Mouse (Mus musculus): ENCODE results near the gene Yod1. TPM values are rescaled to one million over a fixed set of nuclear protein-coding genes. Genes with fewer than 3 reads are reported as not detected.

The Yod1 gene
- polyA plus RNA-seq, 1 experiment, result 8.4 TPM

- H3K27ac ChIP-seq (ENCODE audit: insufficient read depth, low read depth, low read length), result no peak overlapping the region
- H3K4me1 ChIP-seq (ENCODE audit: control insufficient read depth, insufficient read depth, low read length), result peaks cover 16% of the 10 kb centered on the region
- TF ChIP-seq CTCF (IDR thresholded peaks at IDR 0.05; ENCODE audit: low read depth, low read length), result no peak
- TF ChIP-seq POLR2A (IDR thresholded peaks at IDR 0.05; ENCODE audit: borderline replicate concordance, low read depth, low read length), result no peak
- no peak overlapping the region for H3K4me3 ChIP-seq (ENCODE audit: insufficient read depth, low read length)
Measured at GRCm38 (mm10) chr1:130710283-130711080, 6.6 kb upstream of the Yod1 start.

- Histone ChIP-seq H3K27ac (ENCODE audit: insufficient read depth, low read depth, low read length) (no peak overlapping the region), H3K4me1 (ENCODE audit: control insufficient read depth, insufficient read depth, low read length) (peaks cover 16% of the 10 kb centered on the region), H3K4me3 (ENCODE audit: insufficient read depth, low read length) (no peak overlapping the region)
- TF ChIP-seq CTCF (IDR thresholded peaks at IDR 0.05; ENCODE audit: low read depth, low read length) (no peak), POLR2A (IDR thresholded peaks at IDR 0.05; ENCODE audit: borderline replicate concordance, low read depth, low read length) (no peak)
Measured at GRCm38 (mm10) chr1:130714046-130714445, 3.1 kb upstream of the Yod1 start.

GRCm38 (mm10) chr1:130715561-130716217 is 1.4 kb upstream of the Yod1 start, which contains the start of gene Gm29427:
TSS of gene Gm29427 (minus strand) at chr1:130715799.
- Histone ChIP-seq H3K27ac (ENCODE audit: insufficient read depth, low read depth, low read length) (peak within 1 kb of the TSS; percentile 60), H3K4me1 (ENCODE audit: control insufficient read depth, insufficient read depth, low read length) (peaks cover 15% of the 10 kb centered on the region), H3K4me3 (ENCODE audit: insufficient read depth, low read length) (peak within 1 kb of the TSS; percentile 89)
- no peak for TF ChIP-seq CTCF (IDR thresholded peaks at IDR 0.05; ENCODE audit: low read depth, low read length)
- no peak for TF ChIP-seq POLR2A (IDR thresholded peaks at IDR 0.05; ENCODE audit: borderline replicate concordance, low read depth, low read length)

- TF ChIP-seq POLR2A (IDR thresholded peaks at IDR 0.05; ENCODE audit: borderline replicate concordance, low read depth, low read length) (no peak), CTCF (IDR thresholded peaks at IDR 0.05; ENCODE audit: low read depth, low read length) (no peak)
- peak overlapping the region; percentile 60 for H3K27ac ChIP-seq (ENCODE audit: insufficient read depth, low read depth, low read length)
- H3K4me3 ChIP-seq (ENCODE audit: insufficient read depth, low read length), result peak overlapping the region; percentile 89
- H3K4me1 ChIP-seq (ENCODE audit: control insufficient read depth, insufficient read depth, low read length), result peaks cover 14% of the 10 kb centered on the region
Measured at GRCm38 (mm10) chr1:130716218-130716512, 962 bp upstream of the Yod1 start.

GRCm38 (mm10) chr1:130716513-130717290 is 425 bp upstream of the Yod1 start:
- Histone ChIP-seq H3K4me3 (ENCODE audit: insufficient read depth, low read length) (peak overlapping the region; percentile 89), H3K4me1 (ENCODE audit: control insufficient read depth, insufficient read depth, low read length) (peaks cover 14% of the 10 kb centered on the region), H3K27ac (ENCODE audit: insufficient read depth, low read depth, low read length) (peak overlapping the region; percentile 60)
- TF ChIP-seq CTCF (IDR thresholded peaks at IDR 0.05; ENCODE audit: low read depth, low read length) (no peak), POLR2A (IDR thresholded peaks at IDR 0.05; ENCODE audit: borderline replicate concordance, low read depth, low read length) (no peak)

- H3K4me1 ChIP-seq (ENCODE audit: control insufficient read depth, insufficient read depth, low read length), result no peaks in the 10 kb centered on the region
Measured at GRCm38 (mm10) chr1:130724206-130724605, 7.1 kb downstream of the Yod1 start.

GRCm38 (mm10) chr1:130726396-130726795 is 9.3 kb downstream of the Yod1 start:
- no peak for TF ChIP-seq CTCF (IDR thresholded peaks at IDR 0.05; ENCODE audit: low read depth, low read length)
- TF ChIP-seq POLR2A (IDR thresholded peaks at IDR 0.05; ENCODE audit: borderline replicate concordance, low read depth, low read length), result no peak
- no peak overlapping the region for H3K4me3 ChIP-seq (ENCODE audit: insufficient read depth, low read length)
- H3K4me1 ChIP-seq (ENCODE audit: control insufficient read depth, insufficient read depth, low read length), result no peaks in the 10 kb centered on the region
- no peak overlapping the region for H3K27ac ChIP-seq (ENCODE audit: insufficient read depth, low read depth, low read length)

More at GRCm38 (mm10) chr1:130724206-130724605, 7.1 kb downstream of the Yod1 start:
- Histone ChIP-seq H3K27ac (ENCODE audit: insufficient read depth, low read depth, low read length) (no peak overlapping the region), H3K4me3 (ENCODE audit: insufficient read depth, low read length) (no peak overlapping the region)
- TF ChIP-seq POLR2A (IDR thresholded peaks at IDR 0.05; ENCODE audit: borderline replicate concordance, low read depth, low read length) (no peak), CTCF (IDR thresholded peaks at IDR 0.05; ENCODE audit: low read depth, low read length) (no peak)

GRCm38 (mm10) chr1:130728070-130728469 is 10.9 kb downstream of the Yod1 start:
- no peaks in the 10 kb centered on the region for H3K4me1 ChIP-seq (ENCODE audit: control insufficient read depth, insufficient read depth, low read length)
- no peak overlapping the region for H3K27ac ChIP-seq (ENCODE audit: insufficient read depth, low read depth, low read length)
- no peak overlapping the region for H3K4me3 ChIP-seq (ENCODE audit: insufficient read depth, low read length)
- TF ChIP-seq POLR2A (IDR thresholded peaks at IDR 0.05; ENCODE audit: borderline replicate concordance, low read depth, low read length) (no peak), CTCF (IDR thresholded peaks at IDR 0.05; ENCODE audit: low read depth, low read length) (no peak)

- Histone ChIP-seq H3K27ac (ENCODE audit: insufficient read depth, low read depth, low read length) (no peak overlapping the region), H3K4me1 (ENCODE audit: control insufficient read depth, insufficient read depth, low read length) (no peaks in the 10 kb centered on the region), H3K4me3 (ENCODE audit: insufficient read depth, low read length) (no peak overlapping the region)
- no peak for TF ChIP-seq CTCF (IDR thresholded peaks at IDR 0.05; ENCODE audit: low read depth, low read length)
- TF ChIP-seq POLR2A (IDR thresholded peaks at IDR 0.05; ENCODE audit: borderline replicate concordance, low read depth, low read length), result no peak
Measured at GRCm38 (mm10) chr1:130728708-130729107, 11.6 kb downstream of the Yod1 start.
